Mouse (Mus musculus) megakaryocyte progenitor cell, adult 5-6 weeks (primary cell): ENCODE results near the gene Hadh. TPM values are rescaled to one million over a fixed set of nuclear protein-coding genes. Genes with fewer than 3 reads are reported as not detected.

ENCODE experiments used
- total RNA-seq, 2 experiments: library from RNA; stranded (forward) in 1 of 2; stranded (reverse) in 1 of 2; fragments of 157-497, 149-512 nt in 1 of 2; fragments of 200-1000 nt in 1 of 2; gene quantifications; 2 replicates each; pipeline versions ENCODE4 v1.2.3 to v1.2.4; 2015 to 2017

Hadh gene
- total RNA-seq, 2 experiments from 2014 or later = 61.1 to 76.6 TPM

Other genes starting within 250 kb of the Hadh start
- 0.64 TPM in 1 of 2 replicates, not detected in the other for gene Lef1, start 161.6 kb downstream of the Hadh start, total RNA-seq (2015)
- gene Lef1, start 161.6 kb downstream of the Hadh start, total RNA-seq (2017) = 0.37 TPM in 1 of 2 replicates, not detected in the other
- gene Cyp2u1, start 31.1 kb upstream of the Hadh start, total RNA-seq (2015) = 0.86 and 1.1 TPM in 2 replicates
- 0.81 and 0.92 TPM in 2 replicates for gene Cyp2u1, start 31.1 kb upstream of the Hadh start, total RNA-seq (2017)
- gene Sgms2, start 219.3 kb upstream of the Hadh start, total RNA-seq (2015) = 74.7 and 77.2 TPM in 2 replicates
- 34.3 and 38.6 TPM in 2 replicates for gene Sgms2, start 219.3 kb upstream of the Hadh start, total RNA-seq (2017)